Comparison of ENCODE assay signal across 16 mouse cellular contexts in the genomic region with DNA sequence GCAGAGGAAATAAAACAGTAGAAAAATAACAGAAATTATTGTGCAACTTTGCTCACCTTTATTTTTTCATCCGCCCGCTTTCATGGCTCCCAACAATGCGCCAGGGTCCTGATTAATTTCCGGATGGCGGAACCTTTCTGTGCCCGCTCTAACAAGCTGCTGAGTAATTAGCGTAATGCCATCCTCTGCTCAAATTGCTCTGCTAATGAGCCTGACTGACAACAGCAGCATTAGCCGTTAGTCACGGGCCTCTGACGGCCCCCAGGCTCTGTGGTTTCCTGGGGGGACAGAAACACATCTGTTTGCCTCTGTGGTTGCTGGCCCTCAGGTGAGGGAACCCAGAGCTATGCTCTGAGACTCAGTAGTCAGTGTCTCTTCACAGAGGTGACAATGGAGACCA. TPM values are rescaled to one million over a fixed set of nuclear protein-coding genes. Genes with fewer than 3 reads are reported as not detected.
DNase-seq lines count a peak whose midpoint lies in the region; ATAC-seq and TF ChIP-seq lines count a peak whose summit lies in the region.
"Had no signal": no experiment of that assay in that cellular context is flagged by ENCODE, and none has a peak within 500 bp of the region (broad histone marks: within the 10 kb centered on the region; RNA-seq: fewer than 3 reads in every experiment).

No protein-coding gene starts in this region.

- H3K4me3 ChIP-seq in liver, postnatal 0 days (ENCODE audit: low read depth, low read length), result no peak overlapping the region
- peak overlapping the region; percentile 14; the same call in 1 of the 2 replicates for H3K4me3 ChIP-seq in forebrain, embryonic 10.5 days
- no peak overlapping the region for H3K4me3 ChIP-seq in hindbrain, embryonic 16.5 days (ENCODE audit: low read length)
- H3K4me3 ChIP-seq: embryonic facial prominence, embryonic 15.5 days; heart, embryonic 13.5 days; liver, embryonic 13.5 days had no signal

- no peak for TF ChIP-seq EP300 in liver, postnatal 0 days (IDR thresholded peaks at IDR 0.05; ENCODE audit: low read depth)

- no peaks in the 10 kb centered on the region for H3K4me1 ChIP-seq in liver, postnatal 0 days (ENCODE audit: insufficient read depth)
- H3K4me1 ChIP-seq in forebrain, embryonic 10.5 days, result peaks cover 14% of the 10 kb centered on the region
- H3K4me1 ChIP-seq in hindbrain, embryonic 16.5 days (ENCODE audit: control insufficient read depth, insufficient read depth, low read depth, low read length), result peaks cover 3% of the 10 kb centered on the region; the same call in 1 of the 2 replicates
- H3K4me1 ChIP-seq: heart, embryonic 13.5 days; liver, embryonic 13.5 days had no signal

- H3K27ac ChIP-seq in liver, postnatal 0 days (ENCODE audit: low read depth), result no peak overlapping the region
- no peak overlapping the region for H3K27ac ChIP-seq in forebrain, embryonic 10.5 days
- H3K27ac ChIP-seq in hindbrain, embryonic 16.5 days (ENCODE audit: low read depth, low read length), result no peak overlapping the region
- H3K27ac ChIP-seq: embryonic facial prominence, embryonic 15.5 days; heart, embryonic 13.5 days; liver, embryonic 13.5 days had no signal

- no peaks in the 10 kb centered on the region for H3K36me3 ChIP-seq in liver, postnatal 0 days (replicated peaks; ENCODE audit: insufficient read depth, low read length)
- H3K36me3 ChIP-seq in forebrain, embryonic 10.5 days (replicated peaks), result no peaks in the 10 kb centered on the region
- H3K36me3 ChIP-seq in hindbrain, embryonic 16.5 days (ENCODE audit: control insufficient read depth, insufficient read depth, low read length), result no peaks in the 10 kb centered on the region
- H3K36me3 ChIP-seq: embryonic facial prominence, embryonic 15.5 days; heart, embryonic 13.5 days; liver, embryonic 13.5 days had no signal

- no peaks in the 10 kb centered on the region for H3K27me3 ChIP-seq in liver, postnatal 0 days (ENCODE audit: insufficient read depth, low read length)
- peaks cover 37% of the 10 kb centered on the region for H3K27me3 ChIP-seq in forebrain, embryonic 10.5 days (ENCODE audit: poor library complexity, severe bottlenecking)
- H3K27me3 ChIP-seq in hindbrain, embryonic 16.5 days (replicated peaks; ENCODE audit: control insufficient read depth, insufficient read depth, low read length), result no peaks in the 10 kb centered on the region
- H3K27me3 ChIP-seq: embryonic facial prominence, embryonic 15.5 days; liver, embryonic 13.5 days had no signal

- 58% methylated on average over 10 of the region's 10 CpGs for WGBS in liver, postnatal 0 days (ENCODE audit: insufficient replicate concordance)
- 40% methylated on average over 10 of the region's 10 CpGs for WGBS in forebrain, embryonic 10.5 days
- 29% methylated on average over 10 of the region's 10 CpGs for WGBS in hindbrain, embryonic 16.5 days

- no peak for TF ChIP-seq CTCF in liver, postnatal 0 days (IDR thresholded peaks at IDR 0.05; ENCODE audit: low read depth)

- 0 out of 2 replicates have a peak overlapping the region, but pooled peaks have one; percentile 13 for H3K4me2 ChIP-seq in liver, postnatal 0 days (ENCODE audit: low read depth, low read length)
- peak overlapping the region; percentile 16; the same call in 1 of the 2 replicates for H3K4me2 ChIP-seq in hindbrain, embryonic 16.5 days (ENCODE audit: low read length)
- H3K4me2 ChIP-seq: embryonic facial prominence, embryonic 15.5 days; heart, embryonic 13.5 days; liver, embryonic 13.5 days had no signal

- no peak for DNase-seq in liver, postnatal 0 days
- DNase-seq in liver (no peak), A20 (ENCODE audit: low read depth, low spot score) (peak; percentile 42)
- peak; percentile 30 for DNase-seq in forebrain, embryonic 10.5 days (ENCODE audit: extremely low spot score, low spot score)
- no peak for DNase-seq in testis, postnatal 14 days (ENCODE audit: low spot score)
- DNase-seq: adrenal gland, postnatal 25 days; cerebellum, postnatal 36 days; kidney, postnatal 25 days; left cerebral cortex, postnatal 4 days; liver, embryonic 13.5 days had no signal

- no peaks in the 10 kb centered on the region for H3K9me3 ChIP-seq in liver, postnatal 0 days (ENCODE audit: low read length)
- H3K9me3 ChIP-seq in forebrain, embryonic 10.5 days, result no peaks in the 10 kb centered on the region
- H3K9me3 ChIP-seq in hindbrain, embryonic 16.5 days (ENCODE audit: control insufficient read depth, low read length), result no peaks in the 10 kb centered on the region
- H3K9me3 ChIP-seq: embryonic facial prominence, embryonic 15.5 days; heart, embryonic 13.5 days; liver, embryonic 13.5 days had no signal

- no peak for ATAC-seq in liver, postnatal 0 days
- ATAC-seq in hindbrain, embryonic 16.5 days, result peak; percentile 37; the same call in 1 of the 2 replicates
- no peak for ATAC-seq in activated CD4-positive, CD25-positive, alpha-beta regulatory T cell, adult 4 months
- ATAC-seq in frontal cortex, adult (ENCODE audit: low TSS enrichment), result no peak

- no peak overlapping the region for H3K9ac ChIP-seq in liver, postnatal 0 days (replicated peaks)
- no peak overlapping the region; the same call in 1 of the 2 replicates for H3K9ac ChIP-seq in hindbrain, embryonic 16.5 days (ENCODE audit: low read depth, low read length)
- H3K9ac ChIP-seq: embryonic facial prominence, embryonic 15.5 days; heart, embryonic 13.5 days; liver, embryonic 13.5 days had no signal

RNA-seq across cellular contexts. Expression of a gene that starts 26.7 kb away (rescaled TPM):
- polyA plus RNA-seq in liver, postnatal 0 days (2015; fragmentation: Nextera tagmentation; extraction: Ambion mirVana), result 0.14 TPM in 1 of 2 replicates, not detected in the other
- polyA plus RNA-seq in forebrain, embryonic 10.5 days (2016; fragmentation: Nextera tagmentation; extraction: Ambion mirVana), result 0.54 and 0.81 TPM in 2 replicates
- 24.3 and 25.3 TPM in 2 replicates for polyA plus RNA-seq in hindbrain, embryonic 16.5 days (2015; fragmentation: Nextera tagmentation; extraction: Ambion mirVana)
- polyA plus RNA-seq in activated CD4-positive, CD25-positive, alpha-beta regulatory T cell, adult 4 months (2017; shearing (Covaris generic)), result 1 to 10 TPM in 1 of 2 experiments, not detected in 1; 2.1 TPM
- polyA plus RNA-seq: C2C12; liver, embryonic 13.5 days had no signal

RNA-seq across cellular contexts. Expression of a gene that starts 52.4 kb away (rescaled TPM):
- polyA plus RNA-seq in liver, postnatal 0 days (2015; fragmentation: Nextera tagmentation; extraction: Ambion mirVana), result 0.80 and 0.91 TPM in 2 replicates
- polyA plus RNA-seq in forebrain, embryonic 10.5 days (2016; fragmentation: Nextera tagmentation; extraction: Ambion mirVana), result 0.17 and 0.22 TPM in 2 replicates
- 0.36 and 0.44 TPM in 2 replicates for polyA plus RNA-seq in hindbrain, embryonic 16.5 days (2015; fragmentation: Nextera tagmentation; extraction: Ambion mirVana)
- not detected for polyA plus RNA-seq in activated CD4-positive, CD25-positive, alpha-beta regulatory T cell, adult 4 months (2017; shearing (Covaris generic))

Comparison
In these comparisons a context has a peak if more than half of its experiments do, and no peak if none do; other contexts are left out.
1. DNase-seq: peak in A20 (single experiment) and forebrain, embryonic 10.5 days (single experiment); none in liver, postnatal 0 days (single experiment), liver (single experiment) and testis, postnatal 14 days (single experiment).